Mouse (Mus musculus): ENCODE results near the gene Usp40. TPM values are rescaled to one million over a fixed set of nuclear protein-coding genes. Genes with fewer than 3 reads are reported as not detected.

Usp40 gene
- total RNA-seq (2023) = 10 to 100 TPM; 14.3 to 21.4 TPM

DNA sequence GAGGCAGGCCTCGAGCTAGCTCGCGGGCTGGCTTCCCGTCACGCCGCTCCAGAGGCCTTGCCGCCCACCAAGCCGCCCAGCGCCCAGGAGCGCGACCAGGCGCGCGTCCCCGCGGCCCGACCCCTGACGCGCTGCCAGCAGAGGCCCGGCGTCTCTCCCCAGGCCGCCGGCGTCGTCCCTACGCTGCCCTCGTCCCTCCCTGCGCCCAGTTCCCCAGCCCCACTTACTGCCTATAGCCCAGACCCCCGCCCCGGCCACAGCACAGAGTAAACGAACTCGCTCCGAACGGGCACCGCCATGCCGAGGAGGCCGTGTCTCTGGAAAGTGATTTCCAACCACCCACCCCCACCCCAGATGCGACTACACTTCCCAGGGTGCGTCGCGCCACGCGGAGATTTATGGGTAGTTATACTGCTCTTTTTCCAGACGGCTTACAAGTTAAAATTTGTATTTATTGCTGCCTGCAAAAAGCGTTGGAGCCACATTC lies at the start of gene Usp40:
TSS of gene Usp40 (minus strand) at position 341 of the 487 bp plus-strand sequence.

DNA sequence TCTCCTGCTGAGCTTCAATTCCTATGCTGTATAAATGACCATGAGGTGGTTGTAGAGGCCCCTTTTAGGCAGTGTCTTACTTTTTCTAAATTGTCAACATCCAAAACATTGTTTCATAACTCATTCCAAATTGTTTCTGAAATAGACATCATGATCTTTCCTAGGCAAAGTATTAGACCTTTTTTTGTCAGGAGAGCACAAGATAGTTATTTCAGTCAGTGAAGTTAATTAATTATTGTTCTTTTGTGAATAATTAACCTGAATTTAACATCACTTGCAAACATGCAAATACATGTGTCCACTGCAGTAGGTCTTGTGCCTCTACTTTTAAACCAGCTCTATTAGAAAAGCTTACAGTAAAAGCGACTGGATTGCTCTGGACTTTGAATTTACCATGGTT lies 46.7 kb upstream of the Usp40 start, which contains the start of gene Ugt1a10:
TSS of gene Ugt1a10 (plus strand) at position 301 of the 400 bp plus-strand sequence.

Other genes starting within 250 kb of the Usp40 start
- 1 to 10 TPM; 2.4 to 2.8 TPM for gene Sag, start 204.9 kb downstream of the Usp40 start, total RNA-seq (2023)
- 100 to 1,000 TPM; 144 to 154 TPM for gene Dgkd, start 155.3 kb downstream of the Usp40 start, total RNA-seq (2023)
- gene Ugt1a10, start 46.8 kb upstream of the Usp40 start, total RNA-seq (2023) = not detected
- gene Ugt1a9, start 62.2 kb upstream of the Usp40 start, total RNA-seq (2023) = not detected
- gene Ugt1a8, start 79.3 kb upstream of the Usp40 start, total RNA-seq (2023) = not detected
- 10 to 100 TPM; 58.9 to 72.7 TPM for gene Ugt1a7c, start 86.5 kb upstream of the Usp40 start, total RNA-seq (2023)
- gene Ugt1a6b, start 94.7 kb upstream of the Usp40 start, total RNA-seq (2023) = 10 to 100 TPM; 17.2 to 19.5 TPM
- 10 to 100 TPM; 10.9 to 13.1 TPM for gene Ugt1a6a, start 126.3 kb upstream of the Usp40 start, total RNA-seq (2023)
- 10 to 100 TPM in 1 of 2 experiments, 1 to 10 TPM in 1; 8.0 to 11.5 TPM for gene Ugt1a5, start 157.5 kb upstream of the Usp40 start, total RNA-seq (2023)
- 1 to 10 TPM; 5.5 to 5.7 TPM for gene Ugt1a2, start 192.1 kb upstream of the Usp40 start, total RNA-seq (2023)
- under 1 TPM in 1 of 2 experiments, not detected in 1; 0.52 TPM for gene Dnajb3, start 197.2 kb upstream of the Usp40 start, total RNA-seq (2023)
- gene Ugt1a1, start 203.4 kb upstream of the Usp40 start, total RNA-seq (2023) = 1 to 10 TPM; 5.9 to 6.4 TPM
- 1 to 10 TPM; 1.3 to 2.1 TPM for gene Mroh2a, start 218.4 kb upstream of the Usp40 start, total RNA-seq (2023)